Mouse (Mus musculus) megakaryocyte, adult 5-6 weeks (primary cell): ENCODE measurements around the gene Blcap. TPM values are rescaled to one million over a fixed set of nuclear protein-coding genes. Genes with fewer than 3 reads are reported as not detected.
A peak's percentile ranks its signal among the peaks of the same experiment; 100 is the strongest.

ENCODE experiments used
- ATAC-seq: 2 replicates; pipeline ENCODE4 v1.8.0; 2016; ENCODE audit warnings: mild to moderate bottlenecking, inconsistent platforms; ENCODE audit not compliant: poor library complexity, severe bottlenecking
- total RNA-seq, 2 experiments: library from RNA; stranded (forward) in 1 of 2; stranded (reverse) in 1 of 2; fragments of 153-499, 151-499 nt in 1 of 2; fragments of 221-1000, 200-1000 nt in 1 of 2; gene quantifications; 2 replicates each; pipeline versions ENCODE4 v1.2.3 to v1.2.4; 2015 to 2017

The Blcap gene
- total RNA-seq, 2 experiments from 2014 or later = 13.5 to 19.2 TPM

DNA sequence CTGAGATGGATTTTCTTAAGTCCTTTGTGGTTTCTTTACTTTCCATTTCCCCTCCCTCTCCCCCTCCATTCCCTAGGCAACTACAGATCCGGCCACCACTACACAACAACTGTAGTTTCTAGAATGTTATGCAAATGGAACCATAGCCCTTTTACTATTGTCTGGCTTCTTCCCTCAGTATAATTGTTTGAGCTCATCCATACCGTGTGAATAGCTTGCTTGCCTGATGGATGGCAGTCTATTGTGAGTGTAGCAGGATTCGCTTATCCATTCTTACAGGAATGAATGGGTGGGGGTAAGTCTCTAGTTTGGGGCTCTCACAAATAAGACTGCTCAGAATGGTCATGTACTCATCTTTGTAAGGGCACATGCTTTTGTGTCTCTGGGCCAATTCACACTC lies 48.5 kb downstream of the Blcap start:
- no peak for ATAC-seq

DNA sequence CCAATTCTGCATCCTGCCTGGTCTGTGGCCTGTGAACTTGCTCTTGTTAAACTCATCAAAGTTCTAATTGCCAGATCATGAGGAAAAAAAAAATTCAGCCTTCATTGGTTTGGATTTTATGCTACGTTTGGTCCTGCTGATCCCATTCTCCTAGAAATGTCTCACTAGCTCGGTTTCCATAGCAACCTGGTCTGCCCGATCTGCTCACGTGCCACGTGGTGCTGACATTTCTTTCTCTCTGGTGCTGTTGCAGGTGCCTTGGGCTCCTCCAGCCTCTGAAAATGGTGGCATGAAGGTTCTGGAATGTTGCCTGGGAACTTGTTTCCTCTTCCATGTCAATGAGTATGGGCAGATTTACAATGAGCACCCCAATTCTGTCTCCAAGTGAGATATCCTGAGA lies 50.6 kb downstream of the Blcap start:
- ATAC-seq = no peak

DNA sequence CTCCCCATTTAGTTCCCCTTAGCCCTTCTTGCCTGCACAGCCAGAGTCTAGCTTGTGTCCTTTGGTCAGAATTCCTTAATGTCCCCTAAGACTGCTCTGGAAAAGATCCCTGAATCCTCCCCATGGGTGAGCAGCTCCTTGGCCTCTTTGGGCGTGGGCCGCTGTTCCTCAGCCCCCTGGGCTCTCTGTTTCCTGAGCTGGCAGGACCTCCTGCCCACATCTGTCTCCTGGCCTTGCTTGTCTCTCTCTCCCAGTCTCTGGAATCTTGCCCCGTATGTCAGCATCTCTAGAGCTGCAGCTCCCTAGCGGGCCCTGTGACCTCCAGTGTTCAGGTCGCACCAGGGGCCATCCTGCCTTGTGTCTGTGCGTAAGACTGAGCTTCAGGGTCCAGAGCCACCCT lies 51.6 kb downstream of the Blcap start:
- no peak for ATAC-seq

DNA sequence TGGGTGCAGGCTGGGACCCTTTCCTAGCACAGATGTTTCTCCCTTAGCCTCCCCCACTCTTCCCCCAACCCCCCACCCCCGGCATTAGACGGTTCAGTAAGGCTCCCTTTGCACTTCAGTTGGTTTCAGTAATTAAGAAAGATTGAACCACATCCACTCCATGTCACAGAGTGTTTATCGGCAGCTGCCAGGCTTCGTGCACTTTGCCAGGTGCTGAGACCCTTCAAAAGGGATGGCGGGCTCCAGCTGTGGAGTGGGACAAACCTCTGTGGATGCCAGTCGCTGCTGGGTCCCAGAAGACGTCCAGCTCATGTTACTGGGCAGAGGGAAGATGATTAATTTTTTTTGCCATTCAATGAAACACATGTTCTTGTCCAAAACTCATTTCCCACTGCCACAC lies 52.6 kb downstream of the Blcap start:
- no peak for ATAC-seq

DNA sequence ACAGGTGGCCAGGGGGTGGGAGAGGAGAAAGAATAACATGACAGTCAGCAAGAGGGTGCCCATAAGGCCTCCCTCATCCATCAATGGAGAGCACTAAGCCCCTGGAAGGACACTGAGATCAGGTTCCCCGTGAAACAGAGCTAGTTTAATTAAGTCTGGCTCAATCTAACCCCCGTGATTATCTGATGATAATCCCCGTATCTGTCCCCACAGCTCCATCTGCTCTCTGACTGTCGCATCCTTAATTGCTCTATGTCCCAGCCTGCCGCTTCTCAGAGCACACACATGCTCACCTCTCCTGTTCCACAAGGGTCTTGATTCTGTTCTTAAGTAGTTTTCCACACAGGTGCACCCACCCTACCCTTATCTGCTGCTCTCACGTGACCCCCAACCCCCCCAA lies 53.5 kb downstream of the Blcap start:
- no peak for ATAC-seq

DNA sequence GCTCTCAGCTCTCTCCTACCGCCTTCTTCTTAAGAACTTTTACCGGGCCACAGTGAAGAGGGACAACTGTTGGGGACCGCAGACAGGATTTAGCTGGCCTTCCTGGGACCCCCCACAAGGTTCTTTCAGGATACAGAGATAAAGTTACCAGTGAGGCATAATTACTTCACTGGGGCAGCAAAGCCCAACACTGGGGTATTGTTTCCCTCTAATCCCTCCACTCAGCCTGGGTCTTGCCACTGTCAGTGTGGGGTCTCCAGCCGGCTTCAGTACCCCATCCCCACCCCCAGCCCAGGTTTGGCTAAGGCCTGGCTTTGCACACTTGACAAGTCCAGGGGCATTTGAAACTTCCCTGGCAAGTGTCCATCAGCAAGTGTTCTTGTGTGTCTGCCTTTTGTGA lies 56.7 kb downstream of the Blcap start:
- no peak for ATAC-seq

DNA sequence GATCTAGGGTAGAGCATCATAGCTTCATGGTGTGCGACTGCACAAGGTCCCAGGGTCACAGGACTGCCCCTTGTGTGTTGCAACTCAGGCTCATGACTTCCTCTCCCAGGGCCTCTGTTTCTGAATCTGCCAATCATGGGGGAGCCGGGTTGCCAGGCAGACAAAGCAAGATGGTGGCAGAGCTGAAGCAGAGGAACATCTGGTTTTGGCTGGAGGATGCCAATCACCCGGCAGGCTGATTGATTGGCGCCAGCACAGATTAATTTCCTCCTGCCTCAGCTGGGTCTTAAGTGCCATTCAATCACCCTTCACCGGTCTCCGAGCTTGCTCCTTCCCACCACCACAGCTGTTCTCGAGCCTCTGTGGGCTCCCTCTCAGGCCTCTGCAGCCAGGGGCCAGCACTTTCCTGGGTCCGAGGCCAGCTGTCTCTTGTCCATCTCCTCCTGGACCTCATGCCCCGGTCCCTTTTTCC lies 57.3 kb downstream of the Blcap start:
- ATAC-seq = peak; percentile 47; the same call in 1 of the 2 replicates

DNA sequence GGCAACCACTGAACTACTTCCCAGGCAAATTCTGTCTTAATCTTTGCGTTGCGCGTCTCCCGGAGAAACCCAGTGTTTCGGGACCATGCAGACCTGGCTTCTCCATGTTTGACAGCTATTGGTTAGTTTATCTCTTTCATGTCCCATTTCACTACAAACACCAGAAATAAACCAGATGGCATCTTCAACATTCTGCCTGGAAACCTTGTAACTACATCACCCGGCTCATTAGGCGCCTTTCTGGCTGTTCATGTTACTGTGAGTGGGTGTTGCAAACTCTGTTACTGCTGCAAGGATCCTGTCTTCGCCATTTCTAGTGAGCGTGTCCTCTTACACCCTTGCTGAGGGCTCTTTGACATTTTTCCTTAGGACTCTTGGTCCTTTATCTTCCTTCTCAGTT lies 58.2 kb downstream of the Blcap start:
- ATAC-seq = no peak

DNA sequence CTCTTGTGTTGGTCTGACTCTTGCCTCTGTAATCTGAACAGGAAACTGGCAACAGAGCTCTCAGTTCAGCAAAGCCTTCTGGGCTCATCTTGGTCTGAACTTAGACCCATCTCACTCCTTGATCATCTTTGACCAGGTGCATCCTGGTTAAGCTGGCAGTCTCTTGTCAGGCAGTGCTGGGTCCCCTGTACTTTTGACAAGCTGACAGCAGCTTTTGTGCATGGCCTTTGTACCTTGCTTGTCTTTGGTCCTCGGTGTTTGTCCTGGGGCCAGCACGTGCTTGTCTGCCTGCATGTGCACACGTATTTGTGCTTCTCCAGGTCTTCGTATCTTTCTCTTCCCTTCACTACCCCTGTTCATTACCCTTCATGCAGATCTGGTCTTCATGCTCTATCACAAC lies 61.0 kb downstream of the Blcap start:
- no peak for ATAC-seq

DNA sequence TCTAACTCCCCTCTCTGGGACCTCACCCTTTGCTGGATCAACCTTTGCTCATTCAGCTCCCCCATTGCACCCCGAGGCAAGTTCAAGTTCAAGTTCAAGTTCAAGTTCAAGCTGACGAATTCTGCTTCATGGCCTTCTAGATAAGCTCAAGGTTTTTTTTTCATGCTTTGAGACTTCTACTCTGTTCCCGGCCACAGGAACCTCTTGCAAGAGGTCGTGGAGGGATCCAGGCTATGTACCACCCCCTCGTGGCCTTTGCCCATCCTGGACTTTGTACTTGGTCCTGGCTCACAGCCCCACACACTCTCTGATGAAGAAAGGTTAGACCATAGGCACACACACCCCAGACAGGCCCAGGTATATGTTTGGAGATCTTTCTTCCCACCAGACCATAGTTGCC lies 61.9 kb downstream of the Blcap start:
- ATAC-seq = no peak

DNA sequence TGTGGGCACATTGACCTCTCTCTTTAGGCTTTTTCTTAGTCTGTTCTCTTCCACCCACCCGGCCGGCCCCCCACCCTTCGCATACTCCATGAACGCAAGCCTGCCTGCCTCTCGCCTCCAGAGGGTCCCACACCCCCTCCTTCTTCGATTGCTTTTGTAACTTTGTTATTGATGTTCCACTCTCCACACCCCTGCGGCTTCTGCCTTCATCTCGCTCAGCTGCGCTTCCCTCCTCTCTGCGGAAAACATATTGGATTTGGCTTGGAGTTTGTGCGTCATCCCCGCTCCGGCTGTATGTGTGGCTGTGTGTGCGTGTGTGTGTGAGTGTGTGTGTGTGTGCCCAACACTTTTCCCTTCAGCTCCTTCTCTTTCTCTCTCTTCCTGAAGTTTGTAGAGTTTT lies 64.3 kb downstream of the Blcap start:
- no peak for ATAC-seq

Other genes starting within 250 kb of the Blcap start
- not detected in 2 replicates for gene Ghrh, start 223.8 kb downstream of the Blcap start, total RNA-seq (2015)
- gene Ghrh, start 223.8 kb downstream of the Blcap start, total RNA-seq (2017) = not detected in 2 replicates
- gene Manbal, start 203.7 kb downstream of the Blcap start, total RNA-seq (2015) = 18.7 and 21.5 TPM in 2 replicates
- gene Manbal, start 203.7 kb downstream of the Blcap start, total RNA-seq (2017) = 9.3 and 10.5 TPM in 2 replicates
- 0.11 TPM in 1 of 2 replicates, not detected in the other for gene Src, start 152.8 kb downstream of the Blcap start, total RNA-seq (2015)
- 0.26 TPM in 1 of 2 replicates, not detected in the other for gene Src, start 152.8 kb downstream of the Blcap start, total RNA-seq (2017)
- gene Nnat, start 11.2 kb downstream of the Blcap start, total RNA-seq (2015) = not detected in 2 replicates
- gene Nnat, start 11.2 kb downstream of the Blcap start, total RNA-seq (2017) = not detected in 2 replicates
- gene Ctnnbl1, start 166.1 kb upstream of the Blcap start, total RNA-seq (2015) = 13.5 and 20.0 TPM in 2 replicates
- 35.2 and 35.9 TPM in 2 replicates for gene Ctnnbl1, start 166.1 kb upstream of the Blcap start, total RNA-seq (2017)